Mouse (Mus musculus): ENCODE measurements around the gene Gm17783.

DNA sequence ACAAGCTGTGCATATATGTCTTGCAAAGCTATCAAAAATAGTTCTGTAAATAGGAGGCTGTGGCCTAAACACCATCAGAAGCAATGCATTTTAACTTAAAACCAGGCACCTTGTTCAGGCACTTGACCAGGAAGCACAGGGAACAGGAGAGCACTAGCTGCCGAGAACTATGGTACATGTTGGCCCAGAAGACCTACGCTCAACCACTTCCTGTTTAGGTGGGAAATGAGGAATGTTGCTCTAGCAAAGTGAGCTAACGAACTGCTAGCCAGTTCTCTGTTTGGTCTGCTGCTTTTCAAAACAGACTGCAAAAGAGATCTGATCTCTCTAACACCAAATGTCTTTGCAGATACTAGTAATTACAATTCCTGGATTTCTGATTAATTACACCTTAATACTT, 12.5 kb upstream of the Gm17783 start:
- TF ChIP-seq POLR2A (IDR thresholded peaks at IDR 0.05; ENCODE audit: low read depth, low read length), result no peak
- no peak for TF ChIP-seq CTCF (IDR thresholded peaks at IDR 0.05; ENCODE audit: extremely low read depth, insufficient read depth, insufficient read length, insufficient replicate concordance)
